Mouse (Mus musculus) midbrain, embryonic 14.5 days (tissue): ENCODE measurements around the gene Akap9. TPM values are rescaled to one million over a fixed set of nuclear protein-coding genes. Genes with fewer than 3 reads are reported as not detected.
"Not testable (repeated sequence)": the region's sequence is repeated elsewhere in the genome, so short reads cannot be mapped to it uniquely, and the experiment has no call there.

Experiments used
- ATAC-seq: fragments of 200-750 bp; cut with Nextera tagmentation; 2 replicates; pipeline ENCODE4 v1.8.0; 2017; ENCODE audit warnings: moderate number of reproducible peaks, moderate library complexity; ENCODE audit not compliant: low FRiP score, low TSS enrichment
- DNase-seq: peaks from one replicate; pipeline ENCODE4 v3.0.0-alpha.2; 2015
- H3K27ac ChIP-seq: fragments of 300-500 bp; sonication (generic); replicated peaks from 2 replicates; pipeline ENCODE4 v1.5.1; 2014; ENCODE audit warnings: mild to moderate bottlenecking, low read depth, low read length, moderate library complexity
- H3K27me3 ChIP-seq: fragments of 300-500 bp; sonication (generic); 2 replicates; pipeline ENCODE4 v1.6.1; 2014; ENCODE audit warnings: low read length, control low read depth, mixed read lengths; ENCODE audit not compliant: control insufficient read depth, insufficient read depth
- H3K36me3 ChIP-seq: fragments of 300-500 bp; sonication (generic); 2 replicates; pipeline ENCODE4 v1.6.1; 2014; ENCODE audit warnings: low read length, control low read depth; ENCODE audit not compliant: control insufficient read depth, insufficient read depth
- H3K4me1 ChIP-seq: fragments of 300-500 bp; sonication (generic); 2 replicates; pipeline ENCODE4 v1.6.1; 2014; ENCODE audit warnings: mild to moderate bottlenecking, antibody characterized with exemption, low read length, control low read depth; ENCODE audit not compliant: control insufficient read depth, insufficient read depth
- H3K4me2 ChIP-seq: fragments of 300-500 bp; sonication (generic); 2 replicates; pipeline ENCODE4 v1.6.1; 2014; ENCODE audit warnings: mild to moderate bottlenecking, low read length, moderate library complexity
- H3K4me3 ChIP-seq: fragments of 300-500 bp; sonication (generic); replicated peaks from 2 replicates; pipeline ENCODE4 v1.5.1; 2014; ENCODE audit warnings: low read depth, low read length
- H3K9ac ChIP-seq: fragments of 300-500 bp; sonication (generic); replicated peaks from 2 replicates; pipeline ENCODE4 v1.6.1; 2014; ENCODE audit warnings: mild to moderate bottlenecking, low read length, moderate library complexity
- H3K9me3 ChIP-seq: fragments of 300-500 bp; sonication (generic); 2 replicates; pipeline ENCODE4 v1.6.1; 2016; ENCODE audit warnings: low read length, control low read depth, mixed read lengths; ENCODE audit not compliant: control insufficient read depth
- WGBS: fragments of 180-500 bp; shearing (Covaris S2); extraction: QIAGEN DNeasy Blood & Tissue Kit; methylation state at CpG from one replicate; pipeline ENCODE4 v1.1.7; 2014; 5-methylcytosine and 5-hydroxymethylcytosine counted together
- polyA plus RNA-seq: library from polyadenylated mRNA; unstranded; fragments of >200 nt; fragmentation: Nextera tagmentation; extraction: Ambion mirVana; gene quantifications from 2 replicates; pipeline ENCODE4 v1.2.1, GENCODE M21; 2014

Akap9 gene
- polyA plus RNA-seq, 1 experiment from 2014 or later: 362 TPM

GRCm38 (mm10) chr5:3943169-3943568 lies 15.3 kb downstream of the Akap9 start:
- not testable (repeated sequence) for H3K27me3 ChIP-seq, ATAC-seq, H3K4me3 ChIP-seq, H3K4me2 ChIP-seq, H3K27ac ChIP-seq, H3K9me3 ChIP-seq, H3K9ac ChIP-seq, DNase-seq, H3K4me1 ChIP-seq, H3K36me3 ChIP-seq
- WGBS: 62% methylated on average over 4 of the region's 4 CpGs

DNA sequence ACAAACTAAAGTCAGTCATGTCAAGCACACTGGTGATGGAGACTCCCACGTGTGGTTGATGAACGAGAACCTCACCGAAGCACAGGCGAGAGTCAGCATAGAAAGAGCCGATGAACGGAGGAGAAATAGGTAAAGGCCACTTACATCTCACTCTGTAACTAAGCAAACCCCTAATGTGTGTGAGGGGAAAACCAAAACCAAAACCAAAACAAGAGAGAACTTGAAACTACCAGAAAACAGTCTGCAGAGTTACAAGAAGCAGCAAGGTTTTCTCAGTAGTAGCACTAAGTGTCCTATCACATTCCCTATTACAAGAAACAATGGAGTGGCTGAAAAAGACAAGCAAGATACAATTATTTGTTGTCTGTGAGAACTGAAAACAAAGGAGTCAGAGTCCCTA lies 24.6 kb downstream of the Akap9 start:
- WGBS: 93% methylated on average over 6 of the region's 6 CpGs
- H3K4me1 ChIP-seq: no peaks in the 10 kb centered on the region
- DNase-seq: no peak
- no peak for ATAC-seq
- H3K9ac ChIP-seq: no peak overlapping the region
- no peak overlapping the region for H3K27ac ChIP-seq
- H3K4me2 ChIP-seq: no peak overlapping the region
- H3K9me3 ChIP-seq: no peaks in the 10 kb centered on the region
- H3K36me3 ChIP-seq: peaks cover 83% of the 10 kb centered on the region
- H3K27me3 ChIP-seq: no peaks in the 10 kb centered on the region
- no peak overlapping the region for H3K4me3 ChIP-seq

- Histone ChIP-seq H3K4me2 (no peak overlapping the region), H3K4me3 (no peak overlapping the region), H3K9ac (no peak overlapping the region), H3K4me1 (no peaks in the 10 kb centered on the region), H3K36me3 (peaks cover 85% of the 10 kb centered on the region), H3K27ac (no peak overlapping the region), H3K9me3 (no peaks in the 10 kb centered on the region), H3K27me3 (no peaks in the 10 kb centered on the region)
- ATAC-seq (no peak), DNase-seq (no peak)
- WGBS: 82% methylated on average over 1 of the region's 1 CpGs
Measured at GRCm38 (mm10) chr5:3954541-3954940, 26.7 kb downstream of the Akap9 start.

- H3K9me3 ChIP-seq: no peaks in the 10 kb centered on the region
- 95% methylated on average over 7 of the region's 7 CpGs for WGBS
- no peaks in the 10 kb centered on the region for H3K27me3 ChIP-seq
- H3K4me2 ChIP-seq: no peak overlapping the region
- no peak overlapping the region for H3K4me3 ChIP-seq
- ATAC-seq: no peak
- no peak overlapping the region for H3K9ac ChIP-seq
- H3K4me1 ChIP-seq: no peaks in the 10 kb centered on the region
- peaks cover 85% of the 10 kb centered on the region for H3K36me3 ChIP-seq
- no peak for DNase-seq
- H3K27ac ChIP-seq: no peak overlapping the region
Measured at GRCm38 (mm10) chr5:3961286-3961685, 33.4 kb downstream of the Akap9 start.

- Histone ChIP-seq H3K4me3 (no peak overlapping the region), H3K36me3 (peaks cover 79% of the 10 kb centered on the region)
Measured at GRCm38 (mm10) chr5:3968415-3968814, 40.6 kb downstream of the Akap9 start.

GRCm38 (mm10) chr5:3969114-3969513 lies 41.3 kb downstream of the Akap9 start:
- 99% methylated on average over 6 of the region's 6 CpGs for WGBS
- H3K27me3 ChIP-seq: no peaks in the 10 kb centered on the region
- no peak overlapping the region for H3K27ac ChIP-seq
- DNase-seq: no peak
- no peaks in the 10 kb centered on the region for H3K9me3 ChIP-seq
- H3K36me3 ChIP-seq: peaks cover 79% of the 10 kb centered on the region
- H3K4me1 ChIP-seq: no peaks in the 10 kb centered on the region
- H3K9ac ChIP-seq: no peak overlapping the region
- H3K4me2 ChIP-seq: no peak overlapping the region
- H3K4me3 ChIP-seq: no peak overlapping the region
- no peak for ATAC-seq

More at GRCm38 (mm10) chr5:3968415-3968814, 40.6 kb downstream of the Akap9 start:
- no peak for DNase-seq
- no peak overlapping the region for H3K27ac ChIP-seq
- H3K4me2 ChIP-seq: no peak overlapping the region
- no peaks in the 10 kb centered on the region for H3K27me3 ChIP-seq
- WGBS: 94% methylated on average over 9 of the region's 9 CpGs
- ATAC-seq: no peak
- H3K9me3 ChIP-seq: no peaks in the 10 kb centered on the region
- H3K9ac ChIP-seq: no peak overlapping the region
- H3K4me1 ChIP-seq: no peaks in the 10 kb centered on the region

- Histone ChIP-seq H3K36me3 (peaks cover 83% of the 10 kb centered on the region), H3K9me3 (no peaks in the 10 kb centered on the region), H3K27me3 (no peaks in the 10 kb centered on the region), H3K9ac (no peak overlapping the region), H3K4me3 (no peak overlapping the region), H3K4me2 (no peak overlapping the region), H3K27ac (no peak overlapping the region), H3K4me1 (no peaks in the 10 kb centered on the region)
- ATAC-seq (no peak), DNase-seq (no peak)
- 91% methylated on average over 2 of the region's 2 CpGs for WGBS
Measured at GRCm38 (mm10) chr5:3970936-3971335, 43.1 kb downstream of the Akap9 start.

GRCm38 (mm10) chr5:3973764-3974163 lies 45.9 kb downstream of the Akap9 start:
- Histone ChIP-seq H3K27me3 (no peaks in the 10 kb centered on the region), H3K4me3 (no peak overlapping the region), H3K27ac (no peak overlapping the region), H3K4me1 (no peaks in the 10 kb centered on the region), H3K9ac (no peak overlapping the region), H3K36me3 (peaks cover 89% of the 10 kb centered on the region), H3K9me3 (no peaks in the 10 kb centered on the region), H3K4me2 (no peak overlapping the region)
- WGBS: 91% methylated on average over 5 of the region's 5 CpGs
- DNase-seq: no peak
- ATAC-seq: no peak

- Histone ChIP-seq H3K4me3 (no peak overlapping the region), H3K27me3 (no peaks in the 10 kb centered on the region), H3K36me3 (peaks cover 87% of the 10 kb centered on the region), H3K9me3 (no peaks in the 10 kb centered on the region), H3K4me2 (no peak overlapping the region), H3K9ac (no peak overlapping the region), H3K27ac (no peak overlapping the region), H3K4me1 (no peaks in the 10 kb centered on the region)
- 82% methylated on average over 6 of the region's 6 CpGs for WGBS
- ATAC-seq (no peak), DNase-seq (no peak)
Measured at GRCm38 (mm10) chr5:3974896-3975295, 47.0 kb downstream of the Akap9 start.
